Mouse (Mus musculus) ES-E14 (cell line): ENCODE data around the gene Rbm8a.

ENCODE experiments used
- HCFC1 ChIP-seq: IDR thresholded peaks from 2 replicates; pipeline ENCODE4 v1.6.1; 2012; ENCODE audit warnings: low read length, inconsistent platforms, borderline replicate concordance; ENCODE audit not compliant: insufficient read depth
- MAFK ChIP-seq: IDR thresholded peaks from 2 replicates; pipeline ENCODE4 v1.6.1; 2014; ENCODE audit warnings: mild to moderate bottlenecking, low read depth, low read length, inconsistent platforms; ENCODE audit not compliant: insufficient read depth
- ZNF384 ChIP-seq: IDR thresholded peaks from 2 replicates; pipeline ENCODE4 v1.6.1; 2012; ENCODE audit warnings: low read depth, low read length, inconsistent platforms

GRCm38 (mm10) chr3:96597435-96597891 is 32.3 kb upstream of the Rbm8a start:
- TF ChIP-seq HCFC1: no peak
- no peak for TF ChIP-seq MAFK
- TF ChIP-seq ZNF384: no peak
